Mouse (Mus musculus): ENCODE results near the gene Olfr1044.

DNA sequence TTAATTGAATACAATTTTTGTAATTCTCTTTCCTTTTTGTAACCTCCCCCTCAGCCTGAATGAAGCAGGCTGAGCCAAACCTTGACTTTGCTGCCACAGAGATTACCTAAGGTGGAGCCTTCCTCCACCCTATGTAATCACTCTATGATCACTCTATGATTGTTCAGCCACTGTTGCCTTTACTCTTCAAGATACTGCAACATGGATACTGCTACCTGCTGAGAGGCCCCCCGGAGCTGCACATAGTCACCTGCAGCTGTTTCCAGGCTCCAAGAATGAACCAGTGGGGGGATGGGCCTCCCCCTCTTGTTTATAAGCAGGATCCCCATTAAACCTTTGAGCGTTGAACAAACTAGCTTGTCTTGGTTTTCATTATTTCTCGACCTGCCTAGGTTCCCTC lies 2.3 kb upstream of the Olfr1044 start:
- TF ChIP-seq CTCF (IDR thresholded peaks at IDR 0.05; ENCODE audit: control insufficient read depth, insufficient read depth, low read length) = no peak
- no peak for TF ChIP-seq POLR2A (IDR thresholded peaks at IDR 0.05; ENCODE audit: borderline replicate concordance, control insufficient read depth, low read depth, low read length)
